Mouse (Mus musculus): Measurements from ENCODE around the gene Zbtb9. TPM values are rescaled to one million over a fixed set of nuclear protein-coding genes. Genes with fewer than 3 reads are reported as not detected.
"Not testable (repeated sequence)": the region's sequence is repeated elsewhere in the genome, so short reads cannot be mapped to it uniquely, and the experiment has no call there.

Gene Zbtb9
- polyA plus RNA-seq (2012; ENCODE audit: insufficient read depth, insufficient read length, missing spikeins): 10.4 TPM in 2 replicates

DNA sequence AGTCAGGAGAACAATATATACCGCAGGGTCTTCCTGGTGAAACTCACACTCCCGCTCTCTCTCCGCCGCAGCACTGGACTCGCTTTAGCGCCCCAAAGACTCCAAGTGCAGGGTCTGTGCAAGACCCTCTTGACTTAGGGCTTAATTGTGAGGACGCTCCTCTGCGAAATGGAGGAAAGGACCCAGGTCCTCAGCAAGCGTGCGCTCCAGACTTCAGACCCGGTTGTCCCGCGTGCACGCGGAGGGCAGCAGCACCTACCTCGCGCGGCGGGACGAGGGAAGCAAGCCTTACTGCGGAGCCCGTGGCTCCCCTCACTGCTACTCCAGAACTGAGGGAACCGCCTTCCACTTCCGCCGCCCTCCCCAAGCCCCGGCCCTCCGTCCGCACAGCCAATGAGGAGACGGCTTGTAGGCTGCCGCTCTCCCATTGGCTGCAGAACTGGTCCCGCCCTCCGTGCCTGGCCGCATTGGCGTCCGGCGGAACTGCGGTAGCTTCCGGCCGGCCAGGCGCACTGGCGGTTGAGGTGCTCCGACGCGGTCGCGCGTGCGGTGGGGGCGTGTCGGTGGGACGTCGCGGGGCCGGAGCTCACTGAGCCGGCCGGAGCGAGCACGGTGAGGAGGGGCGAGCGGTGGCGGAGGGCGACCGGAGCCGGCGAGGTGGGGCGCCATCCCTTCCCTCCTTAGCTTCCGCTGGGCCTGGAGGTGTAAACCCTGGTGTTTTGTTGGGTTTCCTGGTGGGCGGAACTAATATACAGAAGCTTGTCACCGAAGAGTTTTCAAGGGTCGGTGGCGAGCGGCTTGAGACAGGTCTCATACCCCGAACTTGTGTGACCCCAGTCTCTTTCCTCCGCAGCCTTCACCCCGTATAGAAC lies at the start of gene Zbtb9:
TSS of gene Zbtb9 (plus strand) at position 465 of the 872 bp plus-strand sequence.
- Histone ChIP-seq H3K4me3 (ENCODE audit: insufficient read depth, low read length) (peak within 1 kb of the TSS; percentile 96), H3K4me1 (ENCODE audit: control insufficient read depth, insufficient read depth, low read length) (peaks cover 11% of the 10 kb centered on the region), H3K27ac (ENCODE audit: insufficient read depth, low read depth, low read length) (peak within 1 kb of the TSS; percentile 48)
- TF ChIP-seq CTCF (IDR thresholded peaks at IDR 0.05; ENCODE audit: low read depth, low read length) (no peak), POLR2A (IDR thresholded peaks at IDR 0.05; ENCODE audit: borderline replicate concordance, low read depth, low read length) (peak; percentile 90)

DNA sequence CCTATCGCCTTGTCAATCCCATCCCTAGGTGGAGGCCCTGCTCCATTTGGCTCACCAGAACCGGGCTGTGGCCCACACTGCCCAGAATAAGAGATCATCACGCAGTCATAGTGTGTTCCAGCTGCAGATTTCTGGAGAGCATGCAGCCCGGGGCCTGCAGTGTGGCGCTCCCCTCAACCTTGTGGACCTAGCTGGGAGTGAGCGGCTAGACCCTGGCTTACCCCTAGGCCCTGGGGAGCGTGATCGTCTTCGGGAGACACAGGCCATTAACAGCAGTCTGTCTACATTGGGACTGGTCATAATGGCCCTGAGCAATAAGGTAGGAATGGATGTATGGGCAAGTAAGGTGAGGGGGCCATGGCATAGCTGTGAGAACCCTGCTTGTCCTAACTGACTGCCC lies 47.6 kb upstream of the Zbtb9 start:
- not testable (repeated sequence) for H3K4me3 ChIP-seq (ENCODE audit: insufficient read depth, low read length); H3K27ac ChIP-seq (ENCODE audit: insufficient read depth, low read depth, low read length)

DNA sequence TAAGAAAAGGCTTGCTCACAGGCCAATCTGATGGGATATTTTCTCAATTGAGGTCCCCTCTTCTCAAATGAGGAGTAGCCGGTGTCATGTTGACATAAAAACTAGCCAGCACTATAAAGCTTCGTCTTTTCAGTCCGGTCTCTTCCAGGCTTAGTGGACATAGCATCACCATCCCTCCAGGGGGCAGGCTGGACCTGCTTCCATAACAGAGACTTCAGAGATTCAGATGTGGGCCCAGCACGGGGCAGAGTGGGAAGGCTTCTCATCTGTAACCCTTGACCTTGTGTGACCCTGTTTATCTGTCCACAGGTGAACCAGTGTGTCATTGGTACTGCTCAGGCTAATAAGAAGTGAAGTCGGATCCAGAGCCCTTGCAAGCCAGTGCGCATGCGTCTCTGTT lies 41.2 kb upstream of the Zbtb9 start:
- not testable (repeated sequence) for H3K4me3 ChIP-seq (ENCODE audit: insufficient read depth, low read length); H3K27ac ChIP-seq (ENCODE audit: insufficient read depth, low read depth, low read length); H3K4me1 ChIP-seq (ENCODE audit: control insufficient read depth, insufficient read depth, low read length)

More for the DNA sequence above, 47.6 kb upstream of the Zbtb9 start:
- not testable (repeated sequence) for H3K4me1 ChIP-seq (ENCODE audit: control insufficient read depth, insufficient read depth, low read length)

DNA sequence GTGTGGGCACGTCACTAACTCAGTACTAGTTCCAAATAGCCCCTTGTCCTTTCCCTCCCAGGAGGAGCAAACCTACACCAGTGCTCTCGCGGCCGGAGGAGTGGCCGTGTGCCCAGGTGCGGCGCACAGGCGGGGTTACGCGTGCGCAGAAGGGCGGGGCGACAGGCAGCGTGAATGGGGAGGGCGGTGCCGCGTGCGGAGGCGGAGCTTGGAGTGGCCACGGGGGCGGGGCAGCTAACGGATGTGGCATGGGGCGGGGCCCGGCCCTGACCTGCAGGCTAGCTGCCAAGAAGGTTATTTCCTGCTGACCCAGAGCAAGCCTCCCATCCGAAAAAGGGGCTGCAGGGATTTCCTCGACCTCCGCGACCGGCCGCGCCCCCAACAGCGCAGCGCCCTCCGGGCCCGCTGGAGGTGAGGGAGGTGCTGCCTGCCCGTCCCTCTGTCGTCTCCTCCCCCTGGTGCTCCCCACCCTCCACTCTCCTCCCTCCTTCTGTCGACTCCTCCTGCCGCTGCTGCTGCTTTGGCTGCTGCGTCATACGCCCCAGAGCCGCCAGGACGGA lies 40.0 kb upstream of the Zbtb9 start, which contains the start of gene Phf1:
TSS of gene Phf1 (plus strand) at position 214 of the 560 bp plus-strand sequence.
- no peak for TF ChIP-seq POLR2A (IDR thresholded peaks at IDR 0.05; ENCODE audit: borderline replicate concordance, low read depth, low read length)
- no peak for TF ChIP-seq CTCF (IDR thresholded peaks at IDR 0.05; ENCODE audit: low read depth, low read length)
- peaks cover 8% of the 10 kb centered on the region for H3K4me1 ChIP-seq (ENCODE audit: control insufficient read depth, insufficient read depth, low read length)

DNA sequence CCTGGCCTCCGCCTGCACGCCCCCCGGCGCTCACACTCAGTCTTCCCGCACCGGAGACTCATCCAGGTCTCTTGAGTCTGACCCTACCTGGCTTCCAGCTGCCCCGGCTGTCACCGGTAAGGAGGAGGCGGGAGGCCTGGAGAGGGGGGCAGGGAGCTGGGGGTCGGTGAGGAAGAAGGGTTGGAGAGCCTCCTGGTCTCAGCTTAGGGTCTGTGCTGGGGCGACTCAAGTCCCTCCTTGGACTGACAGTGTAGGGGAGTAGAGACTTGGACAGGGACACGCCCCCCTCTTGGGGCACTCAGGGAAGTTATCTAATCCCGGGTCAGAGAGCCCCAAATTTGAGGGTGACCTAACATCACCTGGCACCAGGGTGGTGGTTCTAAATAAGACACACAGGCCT lies 39.5 kb upstream of the Zbtb9 start:
- H3K4me3 ChIP-seq (ENCODE audit: insufficient read depth, low read length): peak overlapping the region; percentile 81
- H3K27ac ChIP-seq (ENCODE audit: insufficient read depth, low read depth, low read length): peak overlapping the region; percentile 64; the same call in 1 of the 2 replicates
- peaks cover 10% of the 10 kb centered on the region for H3K4me1 ChIP-seq (ENCODE audit: control insufficient read depth, insufficient read depth, low read length)
- TF ChIP-seq CTCF (IDR thresholded peaks at IDR 0.05; ENCODE audit: low read depth, low read length) (no peak), POLR2A (IDR thresholded peaks at IDR 0.05; ENCODE audit: borderline replicate concordance, low read depth, low read length) (no peak)

More for the DNA sequence above, 40.0 kb upstream of the Zbtb9 start, which contains the start of gene Phf1:
- H3K4me3 ChIP-seq (ENCODE audit: insufficient read depth, low read length): peak within 1 kb of the TSS; percentile 81
- H3K27ac ChIP-seq (ENCODE audit: insufficient read depth, low read depth, low read length): peak within 1 kb of the TSS; percentile 64

DNA sequence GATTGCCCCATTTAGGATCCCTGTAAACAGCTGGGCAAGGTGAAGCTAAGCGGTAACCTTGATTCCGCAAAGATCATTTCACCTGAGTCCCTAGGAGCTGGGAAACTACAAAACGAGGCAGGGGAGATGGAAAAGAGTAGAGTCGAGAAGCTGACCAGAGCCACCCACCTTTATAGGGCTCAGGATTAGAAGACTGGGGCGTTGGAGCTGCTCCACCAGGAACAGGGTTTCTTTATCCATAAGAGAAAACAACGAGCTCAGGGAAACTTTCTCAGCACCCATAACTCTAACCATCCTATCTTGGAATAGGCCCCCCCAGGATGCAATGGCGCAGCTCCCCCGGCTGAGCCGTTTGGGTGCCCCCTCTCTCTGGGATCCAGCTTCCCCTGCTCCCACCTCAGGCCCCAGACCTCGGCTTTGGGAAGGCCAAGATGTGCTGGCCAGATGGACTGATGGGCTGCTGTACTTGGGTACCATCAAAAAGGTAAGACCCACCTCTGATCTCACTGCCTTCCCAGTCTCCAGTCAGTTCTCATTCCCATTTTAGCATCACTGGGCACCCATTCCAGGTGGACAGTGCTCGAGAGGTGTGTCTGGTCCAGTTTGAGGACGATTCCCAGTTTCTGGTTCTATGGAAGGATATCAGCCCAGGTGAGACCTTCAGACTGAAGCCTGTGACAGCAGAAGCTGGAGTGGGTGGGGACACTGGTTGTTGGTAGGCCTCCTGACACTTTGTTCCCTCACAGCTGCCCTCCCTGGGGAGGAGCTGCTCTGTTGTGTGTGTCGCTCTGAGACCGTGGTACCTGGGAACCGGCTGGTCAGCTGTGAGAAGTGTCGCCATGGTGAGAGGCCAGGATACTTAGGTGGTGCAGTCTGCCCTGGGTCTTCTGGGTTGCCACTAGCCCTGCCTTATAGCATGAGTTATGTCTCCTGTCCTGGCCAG lies 38.8 kb upstream of the Zbtb9 start:
- no peak overlapping the region for H3K27ac ChIP-seq (ENCODE audit: insufficient read depth, low read depth, low read length)
- TF ChIP-seq POLR2A (IDR thresholded peaks at IDR 0.05; ENCODE audit: borderline replicate concordance, low read depth, low read length): no peak
- TF ChIP-seq CTCF (IDR thresholded peaks at IDR 0.05; ENCODE audit: low read depth, low read length): no peak
- H3K4me3 ChIP-seq (ENCODE audit: insufficient read depth, low read length): peak overlapping the region; percentile 81
- H3K4me1 ChIP-seq (ENCODE audit: control insufficient read depth, insufficient read depth, low read length): peaks cover 10% of the 10 kb centered on the region

DNA sequence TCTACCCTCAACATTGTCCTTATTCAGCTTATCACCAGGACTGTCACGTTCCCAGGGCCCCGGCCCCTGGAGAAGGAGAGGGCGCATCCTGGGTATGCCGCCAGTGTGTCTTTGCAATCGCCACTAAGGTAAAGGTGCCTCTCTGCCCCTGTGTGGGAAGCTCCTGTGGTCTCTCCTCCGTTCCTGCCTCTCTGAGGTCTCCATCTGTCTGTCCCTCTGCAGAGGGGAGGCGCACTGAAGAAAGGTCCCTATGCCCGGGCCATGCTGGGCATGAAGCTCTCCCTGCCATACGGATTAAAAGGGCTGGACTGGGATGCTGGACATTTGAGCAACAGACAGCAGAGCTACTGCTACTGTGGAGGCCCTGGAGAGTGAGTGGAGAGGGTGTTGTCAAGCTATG lies 37.9 kb upstream of the Zbtb9 start:
- H3K4me3 ChIP-seq (ENCODE audit: insufficient read depth, low read length): no peak overlapping the region
- no peak for TF ChIP-seq POLR2A (IDR thresholded peaks at IDR 0.05; ENCODE audit: borderline replicate concordance, low read depth, low read length)
- TF ChIP-seq CTCF (IDR thresholded peaks at IDR 0.05; ENCODE audit: low read depth, low read length): no peak
- H3K4me1 ChIP-seq (ENCODE audit: control insufficient read depth, insufficient read depth, low read length): peaks cover 12% of the 10 kb centered on the region
- H3K27ac ChIP-seq (ENCODE audit: insufficient read depth, low read depth, low read length): no peak overlapping the region

DNA sequence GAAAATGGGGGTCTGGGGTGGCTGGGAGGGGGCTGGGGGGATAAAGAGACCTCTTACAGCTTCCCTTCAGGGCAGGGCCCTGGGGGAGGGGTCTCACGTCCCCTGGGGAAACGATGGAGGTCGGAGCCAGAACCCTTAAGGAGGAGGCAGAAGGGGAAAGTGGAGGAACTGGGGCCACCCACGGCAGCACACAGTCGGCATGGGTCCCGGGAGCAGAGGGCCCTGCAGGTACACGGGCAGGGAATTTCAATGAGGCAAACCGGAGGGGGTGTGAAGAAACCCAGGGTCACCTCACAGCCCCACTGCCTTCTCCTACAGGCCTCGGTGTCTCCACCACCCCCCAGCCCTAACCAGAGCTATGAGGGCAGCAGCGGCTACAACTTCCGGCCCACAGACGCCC lies 36.5 kb upstream of the Zbtb9 start:
- TF ChIP-seq POLR2A (IDR thresholded peaks at IDR 0.05; ENCODE audit: borderline replicate concordance, low read depth, low read length) (no peak), CTCF (IDR thresholded peaks at IDR 0.05; ENCODE audit: low read depth, low read length) (no peak)
- no peak overlapping the region for H3K4me3 ChIP-seq (ENCODE audit: insufficient read depth, low read length)
- peaks cover 14% of the 10 kb centered on the region for H3K4me1 ChIP-seq (ENCODE audit: control insufficient read depth, insufficient read depth, low read length)
- no peak overlapping the region for H3K27ac ChIP-seq (ENCODE audit: insufficient read depth, low read depth, low read length)

DNA sequence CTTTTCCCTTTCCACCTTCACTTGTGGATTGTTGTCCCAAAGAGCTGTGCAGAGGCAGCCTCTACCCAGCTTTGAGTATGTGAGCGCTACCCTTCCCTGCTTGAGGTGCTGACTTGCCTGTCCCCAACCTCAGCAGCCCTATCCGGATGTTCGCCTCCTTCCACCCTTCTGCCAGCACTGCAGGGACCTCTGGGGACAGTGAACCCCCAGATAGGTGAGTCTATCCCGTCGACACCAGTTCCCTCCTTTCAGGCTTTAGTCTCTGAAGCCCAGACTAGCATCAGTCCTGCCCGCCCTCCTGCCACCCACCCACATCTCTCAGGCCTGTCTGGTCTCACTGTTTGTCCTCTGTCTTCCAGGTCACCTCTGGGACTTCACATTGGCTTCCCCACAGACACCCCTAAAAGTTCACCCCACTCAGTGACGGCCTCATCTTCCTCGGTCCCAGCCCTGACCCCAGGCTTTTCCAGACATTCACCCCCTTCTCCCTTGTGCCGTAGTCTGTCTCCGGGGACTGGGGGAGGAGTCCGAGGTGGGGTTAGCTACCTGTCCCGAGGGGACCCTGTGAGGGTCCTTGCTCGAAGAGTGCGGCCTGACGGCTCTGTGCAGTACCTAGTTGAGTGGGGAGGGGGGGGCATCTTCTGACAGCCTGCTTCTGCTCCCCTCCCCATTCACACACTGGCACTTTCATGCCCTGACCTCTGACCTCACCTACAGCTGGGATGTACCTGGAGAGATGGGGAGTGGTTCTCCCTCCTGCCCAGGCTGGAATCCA lies 35.9 kb upstream of the Zbtb9 start:
- TF ChIP-seq POLR2A (IDR thresholded peaks at IDR 0.05; ENCODE audit: borderline replicate concordance, low read depth, low read length) (no peak), CTCF (IDR thresholded peaks at IDR 0.05; ENCODE audit: low read depth, low read length) (no peak)
- H3K4me3 ChIP-seq (ENCODE audit: insufficient read depth, low read length): no peak overlapping the region
- peaks cover 16% of the 10 kb centered on the region for H3K4me1 ChIP-seq (ENCODE audit: control insufficient read depth, insufficient read depth, low read length)
- H3K27ac ChIP-seq (ENCODE audit: insufficient read depth, low read depth, low read length): no peak overlapping the region
